Mouse (Mus musculus) layer of hippocampus, adult 9-11 months (tissue): Measurements from ENCODE around the gene Srebf1.

ENCODE experiments used
- DNase-seq: peaks from one replicate; pipeline ENCODE4 v3.0.0; 2022

Srebf1 gene

GRCm38 (mm10) chr11:60233235-60233634 lies 10.9 kb upstream of the Srebf1 start:
- no peak for DNase-seq

- DNase-seq = no peak
These were observed 10.2 kb upstream of the Srebf1 start for GRCm38 (mm10) chr11:60232441-60233058.

GRCm38 (mm10) chr11:60231951-60232350 lies 9.6 kb upstream of the Srebf1 start:
- DNase-seq = no peak

- no peak for DNase-seq
These were observed 8.9 kb upstream of the Srebf1 start for GRCm38 (mm10) chr11:60231326-60231725.

GRCm38 (mm10) chr11:60230512-60230911 lies 8.1 kb upstream of the Srebf1 start:
- DNase-seq = no peak

- no peak for DNase-seq
These were observed 7.4 kb upstream of the Srebf1 start for GRCm38 (mm10) chr11:60229821-60230220.

GRCm38 (mm10) chr11:60228525-60228924 lies 6.1 kb upstream of the Srebf1 start:
- no peak for DNase-seq

GRCm38 (mm10) chr11:60225874-60226273 lies 3.5 kb upstream of the Srebf1 start:
- DNase-seq = no peak

- DNase-seq = no peak
These were observed 2.3 kb upstream of the Srebf1 start for GRCm38 (mm10) chr11:60224676-60225075.

- DNase-seq = no peak
These were observed 304 bp downstream of the Srebf1 start for GRCm38 (mm10) chr11:60222085-60222468.

- DNase-seq = no peak
These were observed 956 bp downstream of the Srebf1 start for GRCm38 (mm10) chr11:60221425-60221824.

GRCm38 (mm10) chr11:60220291-60220804 lies 2.0 kb downstream of the Srebf1 start:
- peak; percentile 90 for DNase-seq

GRCm38 (mm10) chr11:60219609-60220008 lies 2.8 kb downstream of the Srebf1 start:
- no peak for DNase-seq

GRCm38 (mm10) chr11:60217467-60217866 lies 4.9 kb downstream of the Srebf1 start:
- DNase-seq = no peak

GRCm38 (mm10) chr11:60216671-60217070 lies 5.7 kb downstream of the Srebf1 start:
- no peak for DNase-seq

GRCm38 (mm10) chr11:60213266-60213665 lies 9.1 kb downstream of the Srebf1 start:
- no peak for DNase-seq

GRCm38 (mm10) chr11:60211761-60212160 lies 10.6 kb downstream of the Srebf1 start:
- no peak for DNase-seq

GRCm38 (mm10) chr11:60211152-60211551 lies 11.2 kb downstream of the Srebf1 start:
- DNase-seq = no peak

- peak; percentile 95 for DNase-seq
These were observed 12.1 kb downstream of the Srebf1 start for GRCm38 (mm10) chr11:60210305-60210724.

GRCm38 (mm10) chr11:60209933-60210249 lies 12.5 kb downstream of the Srebf1 start:
- no peak for DNase-seq

- peak; percentile 90 for DNase-seq
These were observed 13.0 kb downstream of the Srebf1 start for GRCm38 (mm10) chr11:60209217-60209932.

- DNase-seq = no peak
These were observed 13.7 kb downstream of the Srebf1 start for GRCm38 (mm10) chr11:60208712-60209111.

- DNase-seq = no peak
These were observed 14.2 kb downstream of the Srebf1 start for GRCm38 (mm10) chr11:60208201-60208600.

GRCm38 (mm10) chr11:60206207-60206606 lies 16.2 kb downstream of the Srebf1 start:
- no peak for DNase-seq

GRCm38 (mm10) chr11:60205026-60205425 lies 17.4 kb downstream of the Srebf1 start:
- DNase-seq = no peak
